Mouse (Mus musculus): ENCODE results near the gene Ipo13. TPM values are rescaled to one million over a fixed set of nuclear protein-coding genes. Genes with fewer than 3 reads are reported as not detected.

The Ipo13 gene
- polyA plus RNA-seq, 1 experiment from 2014 or later: 22.0 TPM

GRCm38 (mm10) chr4:117914031-117914430, 768 bp downstream of the Ipo13 start:
- DNase-seq (ENCODE audit: low spot score): no peak

DNA sequence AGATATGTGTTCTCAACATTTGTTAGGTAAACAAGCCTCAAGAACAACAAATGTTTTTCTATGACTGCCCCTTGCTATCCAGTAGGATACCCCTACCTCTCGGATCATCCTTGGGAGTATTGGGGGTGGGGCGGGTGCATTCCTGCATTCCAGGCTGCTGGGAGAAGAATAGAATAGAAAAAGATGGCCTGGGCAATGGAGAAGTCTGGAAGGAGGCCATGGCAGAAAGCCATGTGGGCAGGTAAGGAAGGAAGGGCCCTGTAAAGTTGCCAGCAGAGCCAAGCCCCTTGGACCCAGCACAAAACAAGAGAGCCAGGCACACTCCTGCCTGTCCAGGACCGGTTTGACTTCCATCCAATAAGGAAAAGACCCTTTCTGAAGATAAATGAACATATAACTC, 1.4 kb downstream of the Ipo13 start:
- DNase-seq (ENCODE audit: low spot score): no peak

DNA sequence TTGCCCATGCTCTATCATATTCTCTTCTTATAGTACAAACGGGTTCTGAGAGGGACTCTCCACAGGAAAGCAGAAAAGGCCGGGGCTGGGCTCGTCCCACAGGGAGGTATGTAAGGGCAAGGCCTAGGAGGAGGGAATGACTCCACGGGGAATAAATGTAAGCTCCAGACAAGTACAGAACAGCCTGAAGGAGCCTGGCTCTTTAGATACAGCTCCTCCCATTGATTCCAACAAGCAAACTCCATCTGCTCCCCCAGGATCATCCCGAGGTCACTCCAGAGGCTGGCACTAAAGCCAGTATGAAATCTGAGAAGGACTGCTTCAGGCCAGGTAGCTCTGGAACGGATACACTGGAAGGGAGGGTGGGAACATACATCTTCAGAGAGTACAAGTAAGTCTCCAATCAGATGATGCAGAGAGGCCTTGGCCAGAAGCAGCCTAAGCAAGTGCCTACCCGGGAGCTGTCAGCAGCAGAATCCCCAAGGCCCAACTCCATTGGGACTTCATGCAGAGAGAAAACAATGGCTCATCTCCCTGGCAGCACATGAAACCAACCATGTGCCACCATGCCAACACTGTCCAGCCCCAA, 2.0 kb downstream of the Ipo13 start:
- DNase-seq (ENCODE audit: low spot score): no peak

GRCm38 (mm10) chr4:117912131-117912561, 2.7 kb downstream of the Ipo13 start:
- DNase-seq (ENCODE audit: low spot score): no peak

GRCm38 (mm10) chr4:117908834-117909453, 5.9 kb downstream of the Ipo13 start:
- DNase-seq (ENCODE audit: low spot score): no peak

GRCm38 (mm10) chr4:117906196-117906595, 8.6 kb downstream of the Ipo13 start:
- DNase-seq (ENCODE audit: low spot score): no peak

DNA sequence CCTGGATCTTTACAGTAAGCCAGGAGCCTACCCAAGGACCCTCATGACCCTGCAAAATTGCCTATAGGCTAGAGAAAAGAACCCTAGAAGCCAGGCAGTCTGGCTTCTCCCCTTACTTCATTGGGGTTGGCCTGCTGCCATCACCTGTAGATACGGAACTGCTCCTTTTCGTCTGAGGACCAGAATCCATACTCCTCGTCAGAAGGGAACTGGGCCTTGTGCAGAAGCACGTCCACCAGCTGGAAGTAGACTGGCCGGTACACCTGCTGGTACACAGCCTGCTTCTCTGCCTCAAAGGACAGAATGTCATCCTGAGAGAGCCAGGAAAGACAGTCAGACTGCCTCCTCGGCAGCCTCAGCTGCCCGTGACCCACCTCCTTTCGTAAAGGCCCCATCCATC, 10.0 kb downstream of the Ipo13 start:
- DNase-seq (ENCODE audit: low spot score): no peak

GRCm38 (mm10) chr4:117904094-117904493, 10.7 kb downstream of the Ipo13 start:
- DNase-seq (ENCODE audit: low spot score): no peak

GRCm38 (mm10) chr4:117898111-117898510, 16.7 kb downstream of the Ipo13 start:
- DNase-seq (ENCODE audit: low spot score): no peak

DNA sequence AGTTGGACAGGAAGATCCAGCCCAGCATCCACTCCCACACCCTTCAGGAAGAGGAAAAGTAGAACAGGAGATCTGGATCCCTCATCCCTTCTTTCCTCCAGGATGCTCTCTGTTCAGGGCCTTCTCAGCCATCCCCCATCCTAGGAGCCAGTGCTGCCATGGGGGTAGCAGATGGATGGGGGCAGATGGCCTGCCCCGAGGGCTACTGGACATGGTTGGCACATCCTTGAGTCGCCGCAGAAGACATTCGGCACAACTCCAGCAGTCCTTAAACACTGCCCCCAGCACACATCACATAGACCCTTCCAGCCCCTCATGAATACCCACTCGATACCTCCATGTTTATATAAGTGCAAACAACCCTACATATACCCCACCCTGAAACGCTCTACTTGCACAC, 18.8 kb downstream of the Ipo13 start:
- DNase-seq (ENCODE audit: low spot score): no peak

GRCm38 (mm10) chr4:117895339-117895738, 19.5 kb downstream of the Ipo13 start:
- no peak for DNase-seq (ENCODE audit: low spot score)

- no peak for DNase-seq (ENCODE audit: low spot score)
These were observed 20.2 kb downstream of the Ipo13 start for GRCm38 (mm10) chr4:117894601-117895000.

DNA sequence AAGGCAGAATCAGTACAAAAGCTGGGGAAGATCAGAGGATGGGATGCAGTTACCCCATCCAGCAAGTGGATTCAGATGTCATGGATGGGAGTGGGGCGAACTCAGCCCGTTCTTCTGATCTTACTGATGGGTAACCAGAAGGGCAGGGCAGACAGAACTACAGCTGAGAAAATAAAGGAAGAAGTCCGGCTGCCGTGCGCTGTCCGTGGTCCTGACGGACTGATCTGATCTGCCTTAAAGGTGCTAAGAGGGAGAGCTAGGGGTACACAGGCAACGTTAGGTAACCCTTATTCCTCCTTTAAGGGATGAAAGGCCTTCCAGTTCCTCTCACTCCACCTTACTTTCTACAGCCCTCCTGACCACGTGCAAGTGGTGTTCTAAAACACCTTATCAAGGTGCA, 21.4 kb downstream of the Ipo13 start:
- peak; percentile 51 for DNase-seq (ENCODE audit: low spot score)

DNA sequence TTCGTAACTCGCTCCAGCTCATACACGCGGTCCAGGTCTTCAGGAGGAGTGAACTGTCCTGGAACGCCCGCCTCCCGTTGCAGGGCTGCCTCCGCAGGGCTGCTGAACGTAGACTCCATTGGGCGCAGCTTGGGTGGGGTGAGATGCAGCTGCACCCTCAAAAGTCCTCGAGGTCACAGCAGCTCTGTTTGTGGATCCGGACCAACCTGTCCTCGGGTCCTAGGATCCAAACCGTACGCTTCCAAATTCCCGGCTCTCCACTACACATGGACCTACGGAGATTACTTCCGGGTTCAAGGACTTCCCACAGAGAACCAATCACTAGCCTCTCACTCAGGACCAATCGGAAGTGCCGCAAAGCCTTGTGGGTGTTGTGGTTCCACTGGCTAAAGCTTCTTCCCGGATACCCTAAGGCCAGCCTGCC, 23.0 kb downstream of the Ipo13 start, which contains the start of gene Dph2:
Gene Dph2, minus strand, starts transcription at position 295 of the 424 bp plus-strand sequence.
- peak; percentile 87 for DNase-seq (ENCODE audit: low spot score)

GRCm38 (mm10) chr4:117890750-117891149, 24.0 kb downstream of the Ipo13 start:
- DNase-seq (ENCODE audit: low spot score): no peak

DNA sequence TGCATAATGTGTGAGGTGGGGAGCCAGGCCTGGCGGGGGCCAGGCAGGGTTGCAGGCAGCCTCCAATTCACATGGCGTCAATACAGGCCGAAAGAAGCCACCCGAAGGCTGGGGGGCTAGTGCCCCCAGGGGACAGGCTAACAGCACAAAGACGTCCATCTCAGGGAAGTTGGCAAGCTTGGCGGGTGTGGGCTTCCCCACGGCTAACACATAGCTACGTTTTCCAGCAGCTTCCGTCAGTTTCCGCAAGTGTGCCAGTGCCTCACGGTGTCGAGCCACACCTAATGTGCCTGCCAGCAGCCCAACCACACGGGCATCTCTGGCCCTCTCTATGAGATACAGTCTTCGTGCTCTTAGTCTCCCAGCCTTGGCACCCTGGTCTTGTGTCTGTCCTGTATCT, 24.8 kb downstream of the Ipo13 start:
- no peak for DNase-seq (ENCODE audit: low spot score)

DNA sequence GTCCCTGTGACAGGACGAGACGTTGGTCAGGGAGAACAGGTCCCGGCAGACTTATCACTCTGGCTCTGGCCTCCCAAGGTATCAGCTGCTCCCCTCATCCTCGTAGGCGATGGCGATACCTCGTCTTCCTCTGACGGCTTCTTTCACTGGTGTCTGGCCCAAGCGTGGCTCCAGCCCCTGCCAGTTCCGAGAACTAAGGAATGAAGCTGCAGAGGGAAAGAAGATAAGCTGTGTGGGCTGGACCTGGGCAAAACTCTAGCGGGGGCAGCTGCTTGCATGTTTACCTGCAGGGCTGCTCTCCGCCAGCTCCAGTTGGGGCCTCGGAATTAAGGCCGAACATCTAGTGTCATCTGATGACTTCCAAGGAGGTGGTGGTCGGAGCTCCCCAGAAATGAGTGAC, 25.3 kb downstream of the Ipo13 start:
- no peak for DNase-seq (ENCODE audit: low spot score)

- DNase-seq (ENCODE audit: low spot score): no peak
These were observed 26.9 kb downstream of the Ipo13 start for GRCm38 (mm10) chr4:117887920-117888319.

DNA sequence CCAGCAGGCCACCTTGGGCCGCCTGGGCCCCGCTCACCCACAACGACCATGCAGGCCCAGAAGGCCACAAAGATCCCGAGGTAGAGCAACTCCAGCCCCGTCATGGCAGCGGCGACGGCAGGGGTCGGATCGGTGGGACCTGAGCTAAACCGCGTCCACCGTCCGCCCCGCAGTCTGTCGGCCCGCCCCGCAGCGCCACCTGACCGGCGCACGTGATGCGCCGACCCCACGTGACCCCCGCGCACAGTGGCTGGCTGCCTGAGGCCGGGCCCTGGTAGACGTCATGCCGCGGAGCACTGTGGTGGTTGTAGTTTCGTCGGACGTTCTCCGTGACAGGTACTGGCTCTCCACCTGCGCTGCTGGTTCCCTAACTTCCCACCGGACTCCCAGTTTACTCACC, 27.7 kb downstream of the Ipo13 start, which contains the start of gene Atp6v0b:
Gene Atp6v0b, minus strand, starts transcription at position 201 of the 400 bp plus-strand sequence.
- DNase-seq (ENCODE audit: low spot score): peak; percentile 90

DNA sequence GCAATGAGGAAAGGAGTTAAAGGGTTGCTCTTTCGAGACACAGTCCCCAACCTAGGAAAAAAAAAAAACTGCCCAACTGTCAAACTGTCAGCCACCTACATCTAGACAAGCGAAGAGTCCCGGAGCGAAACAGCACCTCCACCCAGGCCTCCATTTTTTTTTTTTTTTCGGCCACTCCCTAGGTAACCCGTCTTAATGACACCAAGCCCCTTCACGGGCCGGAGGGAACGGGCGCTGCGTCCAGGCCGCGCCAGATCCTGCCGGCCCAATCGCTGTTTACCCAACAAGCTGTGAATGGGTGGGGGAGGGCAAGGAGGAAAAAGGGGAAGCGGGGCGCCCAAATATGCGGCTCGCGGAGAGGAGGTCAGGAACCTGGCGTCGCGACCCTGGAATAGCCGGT, 28.2 kb downstream of the Ipo13 start:
- peak; percentile 22 for DNase-seq (ENCODE audit: low spot score)

- DNase-seq (ENCODE audit: low spot score): no peak
These were observed 28.8 kb downstream of the Ipo13 start for GRCm38 (mm10) chr4:117885994-117886393.

DNA sequence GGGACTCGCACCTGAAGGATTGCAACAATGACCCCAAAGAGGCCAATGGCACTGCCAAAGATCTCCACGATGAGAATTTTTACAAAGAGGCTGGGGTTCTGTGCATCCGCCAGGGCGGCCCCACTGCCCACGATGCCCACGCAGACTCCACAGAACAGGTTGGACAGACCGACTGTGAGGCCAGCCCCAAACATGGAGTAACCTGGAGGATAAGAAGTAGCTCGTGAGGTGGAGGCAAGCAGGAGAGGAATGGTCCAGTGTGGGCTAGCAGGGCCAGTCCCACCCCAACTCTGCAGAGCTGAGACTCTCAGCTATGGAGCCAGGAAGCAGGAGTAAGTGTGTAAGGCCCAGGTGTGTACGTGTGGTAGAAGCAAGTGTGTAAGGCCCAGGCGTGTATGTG, 29.7 kb downstream of the Ipo13 start:
- no peak for DNase-seq (ENCODE audit: low spot score)

GRCm38 (mm10) chr4:117884146-117884545, 30.7 kb downstream of the Ipo13 start:
- DNase-seq (ENCODE audit: low spot score): no peak
